Mouse (Mus musculus): ENCODE results near the gene Mars.

GRCm38 (mm10) chr10:127250810-127251209 lies 60.8 kb downstream of the Mars start:
- TF ChIP-seq CTCF (IDR thresholded peaks at IDR 0.05; ENCODE audit: borderline replicate concordance, control insufficient read depth, extremely low read depth, insufficient read depth, low read length, poor library complexity) (no peak), POLR2A (IDR thresholded peaks at IDR 0.05; ENCODE audit: control insufficient read depth, extremely low read depth, insufficient read depth, low read length, poor library complexity) (no peak)

Measured in thymus, adult 2 months (tissue).